Comparison of ENCODE assay signal across 18 mouse cellular contexts in the genomic region with DNA sequence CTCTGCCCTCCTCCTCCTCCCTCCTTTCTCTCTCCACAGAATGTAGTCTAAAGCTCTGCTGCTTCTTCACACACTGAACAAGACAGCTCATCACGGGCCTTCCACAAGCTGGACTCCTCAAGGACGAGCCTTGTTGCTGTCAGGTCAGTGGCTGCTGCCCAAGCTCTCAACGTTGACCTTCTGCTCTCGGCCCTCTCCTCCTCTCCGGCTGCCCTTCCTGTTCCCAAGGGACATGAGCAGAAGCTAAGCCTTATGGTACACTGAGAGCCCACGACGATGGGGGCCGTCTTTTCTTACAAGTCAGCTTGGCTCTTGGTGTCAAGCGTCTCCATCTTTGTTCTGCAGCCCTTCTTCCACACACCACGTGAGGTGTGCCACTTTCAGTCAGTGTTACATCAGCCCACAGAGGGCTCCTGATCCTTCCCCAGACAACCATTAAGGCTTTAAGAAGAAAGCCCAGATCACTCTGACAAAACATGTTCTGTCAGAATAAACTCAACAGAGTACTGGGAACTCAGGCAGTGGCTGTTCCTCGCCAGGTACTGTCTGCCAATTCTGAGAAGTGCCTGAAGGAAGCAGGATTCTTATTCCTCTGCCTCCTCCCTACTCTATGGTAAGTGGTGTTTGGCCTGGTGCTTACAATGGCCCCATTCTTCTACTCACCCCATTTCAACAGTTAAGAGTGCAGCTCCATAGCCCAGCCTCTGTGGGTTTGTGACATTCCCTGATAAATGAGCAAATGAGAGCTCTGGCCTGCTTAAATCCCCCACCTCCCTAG. TPM values are rescaled to one million over a fixed set of nuclear protein-coding genes. Genes with fewer than 3 reads are reported as not detected.
DNase-seq lines count a peak whose midpoint lies in the region; ATAC-seq and TF ChIP-seq lines count a peak whose summit lies in the region.
"Had no signal": no experiment of that assay in that cellular context is flagged by ENCODE, and none has a peak within 500 bp of the region (broad histone marks: within the 10 kb centered on the region; RNA-seq: fewer than 3 reads in every experiment).

No protein-coding gene starts in this region.

- ATAC-seq in hindbrain, postnatal 0 days = peak; percentile 75; the same call in 1 of the 2 replicates
- ATAC-seq in hindbrain, embryonic 14.5 days (ENCODE audit: low FRiP score) = no peak
- no peak for ATAC-seq in midbrain, postnatal 0 days (ENCODE audit: low FRiP score)
- ATAC-seq in midbrain, embryonic 14.5 days (ENCODE audit: low FRiP score, low TSS enrichment) = no peak
- ATAC-seq: forebrain, embryonic 13.5 days had no signal

- H3K27me3 ChIP-seq in hindbrain, postnatal 0 days (ENCODE audit: insufficient read depth, low read length) = no peaks in the 10 kb centered on the region
- H3K27me3 ChIP-seq in hindbrain, embryonic 14.5 days (ENCODE audit: control insufficient read depth, insufficient read depth, low read length) = no peaks in the 10 kb centered on the region
- no peaks in the 10 kb centered on the region for H3K27me3 ChIP-seq in midbrain, postnatal 0 days (ENCODE audit: insufficient read depth, low read length)
- no peaks in the 10 kb centered on the region for H3K27me3 ChIP-seq in midbrain, embryonic 14.5 days (ENCODE audit: control insufficient read depth, insufficient read depth, low read length)
- H3K27me3 ChIP-seq: forebrain, embryonic 13.5 days; heart, embryonic 13.5 days; hindbrain, embryonic 15.5 days; limb, embryonic 15.5 days; stomach, embryonic 15.5 days had no signal

- H3K9ac ChIP-seq in hindbrain, postnatal 0 days (replicated peaks; ENCODE audit: low read length) = no peak overlapping the region
- H3K9ac ChIP-seq in hindbrain, embryonic 14.5 days = no peak overlapping the region
- no peak overlapping the region for H3K9ac ChIP-seq in midbrain, postnatal 0 days (replicated peaks; ENCODE audit: low read length, poor library complexity, severe bottlenecking)
- no peak overlapping the region for H3K9ac ChIP-seq in midbrain, embryonic 14.5 days (replicated peaks; ENCODE audit: low read length)
- H3K9ac ChIP-seq: forebrain, embryonic 13.5 days; heart, embryonic 13.5 days; hindbrain, embryonic 15.5 days; limb, embryonic 15.5 days; stomach, embryonic 15.5 days had no signal

- H3K4me3 ChIP-seq in hindbrain, postnatal 0 days (ENCODE audit: low read length) = no peak overlapping the region
- H3K4me3 ChIP-seq in hindbrain, embryonic 14.5 days (replicated peaks; ENCODE audit: low read length) = no peak overlapping the region
- no peak overlapping the region for H3K4me3 ChIP-seq in midbrain, postnatal 0 days (ENCODE audit: low read depth, low read length)
- H3K4me3 ChIP-seq in midbrain, embryonic 14.5 days (replicated peaks; ENCODE audit: low read depth, low read length) = no peak overlapping the region
- H3K4me3 ChIP-seq: forebrain, embryonic 13.5 days; heart, embryonic 13.5 days; hindbrain, embryonic 15.5 days; limb, embryonic 15.5 days; stomach, embryonic 15.5 days had no signal

- peak; percentile 82 to 87 for DNase-seq in adrenal gland, adult (ENCODE audit: inconsistent age in 2 of 2, low spot score in 1 of 2)
- DNase-seq in adrenal gland, postnatal 4 days (ENCODE audit: low spot score in 2 of 2) = no peak
- peak; percentile 9 for DNase-seq in hindbrain, postnatal 0 days (ENCODE audit: low spot score)
- DNase-seq in hindbrain, embryonic 14.5 days (ENCODE audit: low spot score) = no peak
- DNase-seq in midbrain, postnatal 0 days (ENCODE audit: low spot score) = peak; percentile 14
- DNase-seq in midbrain, embryonic 14.5 days = no peak
- DNase-seq in fibroblast of lung, adult 2 months (ENCODE audit: low read depth) = peak; percentile 79
- no peak for DNase-seq in layer of hippocampus, adult 9-11 months
- DNase-seq: cerebellum, adult 2 months; kidney, adult 18-20 months; right cerebral cortex, adult 18-20 months; spleen, adult 18-20 months; thymus, postnatal 25 days had no signal

- WGBS in hindbrain, postnatal 0 days = 72% methylated on average over 11 of the region's 11 CpGs
- 73% methylated on average over 11 of the region's 11 CpGs for WGBS in hindbrain, embryonic 14.5 days
- 80% methylated on average over 11 of the region's 11 CpGs for WGBS in midbrain, postnatal 0 days
- 87% methylated on average over 11 of the region's 11 CpGs for WGBS in midbrain, embryonic 14.5 days

- H3K27ac ChIP-seq in hindbrain, postnatal 0 days = peak overlapping the region; percentile 2; the same call in 1 of the 2 replicates
- no peak overlapping the region for H3K27ac ChIP-seq in hindbrain, embryonic 14.5 days
- H3K27ac ChIP-seq in midbrain, postnatal 0 days (ENCODE audit: low read depth, low read length) = no peak overlapping the region
- H3K27ac ChIP-seq in midbrain, embryonic 14.5 days (replicated peaks; ENCODE audit: low read depth, low read length) = no peak overlapping the region
- H3K27ac ChIP-seq: forebrain, embryonic 13.5 days; heart, embryonic 13.5 days; hindbrain, embryonic 15.5 days; limb, embryonic 15.5 days; stomach, embryonic 15.5 days had no signal

- no peaks in the 10 kb centered on the region for H3K4me1 ChIP-seq in hindbrain, postnatal 0 days (ENCODE audit: insufficient read depth, low read length)
- no peaks in the 10 kb centered on the region for H3K4me1 ChIP-seq in hindbrain, embryonic 14.5 days (replicated peaks; ENCODE audit: control insufficient read depth, insufficient read depth, low read length)
- no peaks in the 10 kb centered on the region for H3K4me1 ChIP-seq in midbrain, postnatal 0 days (ENCODE audit: insufficient read depth, low read length)
- no peaks in the 10 kb centered on the region for H3K4me1 ChIP-seq in midbrain, embryonic 14.5 days (ENCODE audit: control insufficient read depth, insufficient read depth, low read length)
- H3K4me1 ChIP-seq: forebrain, embryonic 13.5 days; hindbrain, embryonic 15.5 days; stomach, embryonic 15.5 days had no signal

- no peak overlapping the region for H3K4me2 ChIP-seq in hindbrain, postnatal 0 days (ENCODE audit: low read depth, low read length)
- H3K4me2 ChIP-seq in hindbrain, embryonic 14.5 days (replicated peaks) = no peak overlapping the region
- H3K4me2 ChIP-seq in midbrain, postnatal 0 days (ENCODE audit: low read depth, low read length, poor library complexity, severe bottlenecking) = no peak overlapping the region
- H3K4me2 ChIP-seq in midbrain, embryonic 14.5 days (ENCODE audit: low read length) = no peak overlapping the region
- H3K4me2 ChIP-seq: forebrain, embryonic 13.5 days; heart, embryonic 13.5 days; hindbrain, embryonic 15.5 days; limb, embryonic 15.5 days; stomach, embryonic 15.5 days had no signal

- no peaks in the 10 kb centered on the region for H3K36me3 ChIP-seq in hindbrain, postnatal 0 days (ENCODE audit: insufficient read depth, low read length)
- no peaks in the 10 kb centered on the region for H3K36me3 ChIP-seq in hindbrain, embryonic 14.5 days (replicated peaks; ENCODE audit: control insufficient read depth, insufficient read depth)
- H3K36me3 ChIP-seq in midbrain, postnatal 0 days (ENCODE audit: insufficient read depth, low read length) = no peaks in the 10 kb centered on the region
- no peaks in the 10 kb centered on the region for H3K36me3 ChIP-seq in midbrain, embryonic 14.5 days (ENCODE audit: control insufficient read depth, insufficient read depth, low read length)
- H3K36me3 ChIP-seq: heart, embryonic 13.5 days; hindbrain, embryonic 15.5 days; limb, embryonic 15.5 days; stomach, embryonic 15.5 days had no signal

- TF ChIP-seq CTCF in hindbrain, postnatal 0 days (IDR thresholded peaks at IDR 0.05; ENCODE audit: low read depth) = no peak
- TF ChIP-seq CTCF in midbrain, postnatal 0 days (IDR thresholded peaks at IDR 0.05) = no peak

- no peaks in the 10 kb centered on the region for H3K9me3 ChIP-seq in hindbrain, postnatal 0 days (ENCODE audit: low read length)
- H3K9me3 ChIP-seq in hindbrain, embryonic 14.5 days (ENCODE audit: control insufficient read depth, low read length) = no peaks in the 10 kb centered on the region
- H3K9me3 ChIP-seq in midbrain, postnatal 0 days (ENCODE audit: low read length) = no peaks in the 10 kb centered on the region
- no peaks in the 10 kb centered on the region for H3K9me3 ChIP-seq in midbrain, embryonic 14.5 days (ENCODE audit: control insufficient read depth, low read length)
- H3K9me3 ChIP-seq: forebrain, embryonic 13.5 days; heart, embryonic 13.5 days; hindbrain, embryonic 15.5 days; limb, embryonic 15.5 days; stomach, embryonic 15.5 days had no signal

RNA-seq across cellular contexts. Expression of a gene that starts 15.6 kb away (rescaled TPM):
- 100 to 1,000 TPM; 209 to 264 TPM for total RNA-seq in adrenal gland, postnatal 4 days (2021)
- 42.7 and 48.8 TPM in 2 replicates for total RNA-seq in hindbrain, postnatal 0 days (2014; rRNA removed)
- polyA plus RNA-seq in hindbrain, postnatal 0 days (2015; fragmentation: Nextera tagmentation; extraction: Ambion mirVana) = 37.3 and 38.6 TPM in 2 replicates
- polyA plus RNA-seq in hindbrain, embryonic 14.5 days (2014; fragmentation: Nextera tagmentation; extraction: Ambion mirVana) = 49.1 and 50.9 TPM in 2 replicates
- total RNA-seq in midbrain, postnatal 0 days (2014; rRNA removed) = 28.8 and 29.7 TPM in 2 replicates
- polyA plus RNA-seq in midbrain, postnatal 0 days (2015; fragmentation: Nextera tagmentation; extraction: Ambion mirVana) = 26.4 and 28.9 TPM in 2 replicates
- 30.9 and 41.3 TPM in 2 replicates for polyA plus RNA-seq in midbrain, embryonic 14.5 days (2014; fragmentation: Nextera tagmentation; extraction: Ambion mirVana)

Comparison
In these comparisons a context has a peak if more than half of its experiments do, and no peak if none do; other contexts are left out.
1. DNase-seq: peak in adrenal gland, adult (2 of 2), hindbrain, postnatal 0 days (single experiment), midbrain, postnatal 0 days (single experiment) and fibroblast of lung, adult 2 months (single experiment); none in adrenal gland, postnatal 4 days (0 of 2), hindbrain, embryonic 14.5 days (single experiment), midbrain, embryonic 14.5 days (single experiment) and layer of hippocampus, adult 9-11 months (single experiment).